Mouse (Mus musculus): Measurements from ENCODE around the gene Hist1h2ba. TPM values are rescaled to one million over a fixed set of nuclear protein-coding genes. Genes with fewer than 3 reads are reported as not detected.

Hist1h2ba gene
- not detected for total RNA-seq (2021)
- long read RNA-seq, experiment 1: 0 reads
- long read RNA-seq, experiment 2: 0 reads

- no peak for DNase-seq (ENCODE audit: low spot score in 2 of 2)
Observed at GRCm38 (mm10) chr13:23933421-23934210, at the start of gene Hist1h2ba. Gene Hist1h2ba (minus strand): TSS chr13:23934156.

GRCm38 (mm10) chr13:23972271-23972670 lies 38.3 kb upstream of the Hist1h2ba start:
- DNase-seq (ENCODE audit: low spot score in 2 of 2): no peak

GRCm38 (mm10) chr13:23971870-23972269 lies 37.9 kb upstream of the Hist1h2ba start:
- DNase-seq (ENCODE audit: low spot score in 2 of 2): no peak

- no peak for DNase-seq (ENCODE audit: low spot score in 2 of 2)
Observed at GRCm38 (mm10) chr13:23964909-23965308, 31.0 kb upstream of the Hist1h2ba start.

GRCm38 (mm10) chr13:23959776-23960175 lies 25.8 kb upstream of the Hist1h2ba start:
- no peak for DNase-seq (ENCODE audit: low spot score in 2 of 2)

GRCm38 (mm10) chr13:23950928-23951327 lies 17.0 kb upstream of the Hist1h2ba start:
- DNase-seq (ENCODE audit: low spot score in 2 of 2): no peak

GRCm38 (mm10) chr13:23949484-23950246 lies 15.7 kb upstream of the Hist1h2ba start:
- DNase-seq (ENCODE audit: low spot score in 2 of 2): no peak

- DNase-seq (ENCODE audit: low spot score in 2 of 2): no peak
Observed at GRCm38 (mm10) chr13:23946254-23946653, 12.3 kb upstream of the Hist1h2ba start.

- no peak for DNase-seq (ENCODE audit: low spot score in 2 of 2)
Observed at GRCm38 (mm10) chr13:23942861-23943260, 8.9 kb upstream of the Hist1h2ba start.

GRCm38 (mm10) chr13:23940291-23940690 lies 6.3 kb upstream of the Hist1h2ba start:
- no peak for DNase-seq (ENCODE audit: low spot score in 2 of 2)

GRCm38 (mm10) chr13:23938699-23939098 lies 4.7 kb upstream of the Hist1h2ba start:
- DNase-seq (ENCODE audit: low spot score in 2 of 2): no peak

GRCm38 (mm10) chr13:23934211-23934520 lies 210 bp upstream of the Hist1h2ba start, which contains the start of gene Hist1h2aa:
Gene Hist1h2aa (plus strand): TSS chr13:23934462.
- no peak for DNase-seq (ENCODE audit: low spot score in 2 of 2)

GRCm38 (mm10) chr13:23930904-23931303 lies 3.1 kb downstream of the Hist1h2ba start:
- no peak for DNase-seq (ENCODE audit: low spot score in 2 of 2)

- DNase-seq (ENCODE audit: low spot score in 2 of 2): no peak
Observed at GRCm38 (mm10) chr13:23930461-23930860, 3.5 kb downstream of the Hist1h2ba start.

- no peak for DNase-seq (ENCODE audit: low spot score in 2 of 2)
Observed at GRCm38 (mm10) chr13:23928637-23929036, 5.3 kb downstream of the Hist1h2ba start.

GRCm38 (mm10) chr13:23925792-23926191 lies 8.2 kb downstream of the Hist1h2ba start:
- DNase-seq (ENCODE audit: low spot score in 2 of 2): no peak

GRCm38 (mm10) chr13:23917674-23918073 lies 16.3 kb downstream of the Hist1h2ba start:
- no peak for DNase-seq (ENCODE audit: low spot score in 2 of 2)

GRCm38 (mm10) chr13:23916132-23916531 lies 17.8 kb downstream of the Hist1h2ba start:
- DNase-seq (ENCODE audit: low spot score in 2 of 2): no peak

- DNase-seq (ENCODE audit: low spot score in 2 of 2): no peak
Observed at GRCm38 (mm10) chr13:23914376-23915167, 19.4 kb downstream of the Hist1h2ba start, which contains the start of gene Slc17a4. Gene Slc17a4 (minus strand): TSS chr13:23915009.

GRCm38 (mm10) chr13:23913791-23914306 lies 20.1 kb downstream of the Hist1h2ba start:
- no peak for DNase-seq (ENCODE audit: low spot score in 2 of 2)

- no peak for DNase-seq (ENCODE audit: low spot score in 2 of 2)
Observed at GRCm38 (mm10) chr13:23911335-23911734, 22.6 kb downstream of the Hist1h2ba start.

All from adrenal gland, postnatal 4 days (tissue).